Mouse (Mus musculus): ENCODE results near the gene Trim8. TPM values are rescaled to one million over a fixed set of nuclear protein-coding genes. Genes with fewer than 3 reads are reported as not detected.

The Trim8 gene
- 6.4 and 7.7 TPM in 2 replicates for polyA plus RNA-seq (2012; rRNA removed)

DNA sequence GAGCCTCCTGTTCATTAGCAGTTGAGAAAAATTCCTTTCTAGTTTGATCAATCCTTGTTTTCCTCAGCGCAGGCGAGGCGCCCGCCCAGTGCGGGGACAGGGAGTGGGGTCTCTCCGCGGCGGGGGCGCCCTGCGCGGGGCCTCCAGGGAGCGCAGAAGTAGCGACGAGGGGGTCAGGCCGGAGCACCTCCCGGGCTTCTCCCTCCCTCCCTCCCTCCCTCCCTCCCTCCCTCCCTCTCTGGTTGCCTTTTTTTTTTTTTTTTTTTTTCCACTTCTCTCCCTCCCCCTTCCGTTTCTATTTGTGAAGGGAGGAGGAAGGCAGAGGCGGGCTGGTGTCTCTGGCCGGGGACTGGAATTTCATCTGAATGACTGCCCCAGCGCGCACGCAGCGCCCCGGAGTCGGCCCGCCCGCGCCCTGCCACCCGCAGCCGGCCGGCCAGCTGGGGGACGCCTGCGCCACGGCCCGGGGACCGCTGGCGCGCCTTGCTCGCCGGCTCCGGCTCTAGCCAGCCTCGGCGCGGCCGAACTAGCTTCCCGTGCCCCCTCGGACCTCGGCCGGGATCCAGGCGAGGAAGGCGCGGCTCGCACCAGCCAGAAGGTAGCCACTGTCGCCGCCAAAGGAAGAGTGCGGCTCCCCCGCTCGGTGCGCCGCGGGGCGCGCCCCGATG lies at the start of gene Trim8:
Gene Trim8, plus strand, starts transcription at position 302 of the 668 bp plus-strand sequence.

Other genes starting within 250 kb of the Trim8 start
- 4.4 TPM in 2 replicates for gene Nfkb2, start 197.4 kb upstream of the Trim8 start, polyA plus RNA-seq (2012; rRNA removed)
- 5.4 TPM in 2 replicates for gene Psd, start 174.5 kb upstream of the Trim8 start, polyA plus RNA-seq (2012; rRNA removed)
- gene Fbxl15, start 173.5 kb upstream of the Trim8 start, polyA plus RNA-seq (2012; rRNA removed): 5.7 and 6.2 TPM in 2 replicates
- gene Cuedc2, start 163.0 kb upstream of the Trim8 start, polyA plus RNA-seq (2012; rRNA removed): 46.0 and 54.8 TPM in 2 replicates
- gene Mfsd13a, start 160.6 kb upstream of the Trim8 start, polyA plus RNA-seq (2012; rRNA removed): 7.3 and 10.8 TPM in 2 replicates
- 0.21 and 0.23 TPM in 2 replicates for gene 2310034G01Rik, start 151.4 kb upstream of the Trim8 start, polyA plus RNA-seq (2012; rRNA removed)
- gene Actr1a, start 106.0 kb upstream of the Trim8 start, polyA plus RNA-seq (2012; rRNA removed): 25.2 and 30.4 TPM in 2 replicates
- 3.0 and 3.3 TPM in 2 replicates for gene Sufu, start 104.8 kb upstream of the Trim8 start, polyA plus RNA-seq (2012; rRNA removed)
- 28.6 and 30.0 TPM in 2 replicates for gene Arl3, start 71.5 kb downstream of the Trim8 start, polyA plus RNA-seq (2012; rRNA removed)
- 5.9 and 8.3 TPM in 2 replicates for gene Sfxn2, start 71.7 kb downstream of the Trim8 start, polyA plus RNA-seq (2012; rRNA removed)
- gene Wbp1l, start 97.4 kb downstream of the Trim8 start, polyA plus RNA-seq (2012; rRNA removed): 10.1 and 10.7 TPM in 2 replicates
- gene Cyp17a1, start 171.5 kb downstream of the Trim8 start, polyA plus RNA-seq (2012; rRNA removed): 0.03 and 0.07 TPM in 2 replicates
- 2.8 and 3.3 TPM in 2 replicates for gene Borcs7, start 188.2 kb downstream of the Trim8 start, polyA plus RNA-seq (2012; rRNA removed)
- 5.0 and 5.8 TPM in 2 replicates for gene As3mt, start 205.8 kb downstream of the Trim8 start, polyA plus RNA-seq (2012; rRNA removed)

All from liver, embryonic 14 days (tissue).